Mouse (Mus musculus) hindbrain, embryonic 12.5 days (tissue): ENCODE measurements at regions not wholly inside any gene's neighbourhood (a gene's known extent, or its start where the extent isn't known, plus 50 kb on each side); places are given as distances from the start of the nearest gene placed in this dataset.

Experiments used
- ATAC-seq: fragments of 200-750 bp; cut with Nextera tagmentation; 2 replicates; pipeline ENCODE4 v1.8.0; 2017; ENCODE audit warnings: moderate TSS enrichment; ENCODE audit not compliant: low FRiP score
- H3K27ac ChIP-seq: fragments of 300-500 bp; sonication (generic); 2 replicates; pipeline ENCODE4 v1.5.1; 2016; ENCODE audit warnings: mild to moderate bottlenecking
- H3K27me3 ChIP-seq: fragments of 300-500 bp; sonication (generic); 2 replicates; pipeline ENCODE4 v1.6.1; 2016; ENCODE audit warnings: mild to moderate bottlenecking
- H3K36me3 ChIP-seq: fragments of 300-500 bp; sonication (generic); 2 replicates; pipeline ENCODE4 v1.6.1; 2016; ENCODE audit warnings: mild to moderate bottlenecking
- H3K4me1 ChIP-seq: fragments of 300-500 bp; sonication (generic); 2 replicates; pipeline ENCODE4 v1.6.1; 2016
- H3K4me2 ChIP-seq: fragments of 300-500 bp; sonication (generic); replicated peaks from 2 replicates; pipeline ENCODE4 v1.6.1; 2016; ENCODE audit warnings: mild to moderate bottlenecking
- H3K4me3 ChIP-seq: fragments of 300-500 bp; sonication (generic); 2 replicates; pipeline ENCODE4 v1.5.1; 2016; ENCODE audit warnings: mild to moderate bottlenecking
- H3K9ac ChIP-seq: fragments of 300-500 bp; sonication (generic); 2 replicates; pipeline ENCODE4 v1.6.1; 2016; ENCODE audit warnings: mild to moderate bottlenecking, moderate library complexity
- H3K9me3 ChIP-seq: fragments of 300-500 bp; sonication (generic); replicated peaks from 2 replicates; pipeline ENCODE4 v1.6.1; 2016; ENCODE audit warnings: mild to moderate bottlenecking
- WGBS: fragments of 180-500 bp; shearing (Covaris S2); methylation state at CpG from one replicate; pipeline ENCODE4 v1.1.7; 2016; 5-methylcytosine and 5-hydroxymethylcytosine counted together

GRCm38 (mm10) chr4:72592129-72592528 lies 260.3 kb downstream of the Aldoart1 start:
- Histone ChIP-seq H3K36me3 (no peaks in the 10 kb centered on the region), H3K4me1 (no peaks in the 10 kb centered on the region), H3K4me3 (no peak overlapping the region), H3K27ac (no peak overlapping the region), H3K4me2 (no peak overlapping the region), H3K9ac (no peak overlapping the region), H3K9me3 (no peaks in the 10 kb centered on the region), H3K27me3 (no peaks in the 10 kb centered on the region)
- ATAC-seq, result no peak
- WGBS, result 74% methylated on average over 1 of the region's 1 CpGs

- no peak overlapping the region for H3K9ac ChIP-seq
- H3K36me3 ChIP-seq, result no peaks in the 10 kb centered on the region
- H3K4me3 ChIP-seq, result no peak overlapping the region
- no peaks in the 10 kb centered on the region for H3K9me3 ChIP-seq
- WGBS, result 79% methylated on average over 1 of the region's 1 CpGs
- no peak overlapping the region for H3K27ac ChIP-seq
- H3K27me3 ChIP-seq, result no peaks in the 10 kb centered on the region
- H3K4me1 ChIP-seq, result no peaks in the 10 kb centered on the region
- H3K4me2 ChIP-seq, result no peak overlapping the region
- no peak for ATAC-seq
These were observed 277.5 kb downstream of the Aldoart1 start for GRCm38 (mm10) chr4:72574946-72575345.

- Histone ChIP-seq H3K4me3 (no peak overlapping the region), H3K4me2 (no peak overlapping the region), H3K27me3 (no peaks in the 10 kb centered on the region), H3K36me3 (no peaks in the 10 kb centered on the region), H3K4me1 (no peaks in the 10 kb centered on the region), H3K9me3 (no peaks in the 10 kb centered on the region), H3K9ac (no peak overlapping the region), H3K27ac (no peak overlapping the region)
- WGBS, result 84% methylated on average over 2 of the region's 2 CpGs
- ATAC-seq, result no peak
These were observed 280.5 kb downstream of the Aldoart1 start for GRCm38 (mm10) chr4:72571924-72572323.

GRCm38 (mm10) chr4:72565186-72565585 lies 287.2 kb downstream of the Aldoart1 start:
- WGBS, result 93% methylated on average over 3 of the region's 3 CpGs
- H3K36me3 ChIP-seq, result no peaks in the 10 kb centered on the region
- no peaks in the 10 kb centered on the region for H3K27me3 ChIP-seq
- no peaks in the 10 kb centered on the region for H3K9me3 ChIP-seq
- no peaks in the 10 kb centered on the region for H3K4me1 ChIP-seq
- no peak overlapping the region for H3K27ac ChIP-seq
- no peak overlapping the region for H3K9ac ChIP-seq
- no peak overlapping the region for H3K4me3 ChIP-seq
- no peak overlapping the region for H3K4me2 ChIP-seq
- no peak for ATAC-seq

- H3K4me2 ChIP-seq, result no peak overlapping the region
- WGBS, result 46% methylated on average over 4 of the region's 4 CpGs
- H3K36me3 ChIP-seq, result no peaks in the 10 kb centered on the region
- H3K9ac ChIP-seq, result no peak overlapping the region
- ATAC-seq, result no peak
- no peak overlapping the region for H3K27ac ChIP-seq
- no peaks in the 10 kb centered on the region for H3K27me3 ChIP-seq
- no peaks in the 10 kb centered on the region for H3K9me3 ChIP-seq
- no peaks in the 10 kb centered on the region for H3K4me1 ChIP-seq
- no peak overlapping the region for H3K4me3 ChIP-seq
These were observed 289.3 kb downstream of the Aldoart1 start for GRCm38 (mm10) chr4:72562909-72563676.

GRCm38 (mm10) chr4:72554276-72554675 lies 298.2 kb downstream of the Aldoart1 start:
- Histone ChIP-seq H3K27ac (no peak overlapping the region), H3K4me3 (no peak overlapping the region), H3K9ac (no peak overlapping the region), H3K36me3 (no peaks in the 10 kb centered on the region), H3K27me3 (no peaks in the 10 kb centered on the region), H3K4me2 (no peak overlapping the region), H3K4me1 (no peaks in the 10 kb centered on the region), H3K9me3 (no peaks in the 10 kb centered on the region)
- ATAC-seq, result no peak

GRCm38 (mm10) chr4:72534563-72534962 lies 317.9 kb downstream of the Aldoart1 start:
- Histone ChIP-seq H3K4me2 (no peak overlapping the region), H3K27me3 (no peaks in the 10 kb centered on the region), H3K9ac (no peak overlapping the region), H3K36me3 (no peaks in the 10 kb centered on the region), H3K9me3 (no peaks in the 10 kb centered on the region), H3K4me3 (no peak overlapping the region), H3K4me1 (no peaks in the 10 kb centered on the region), H3K27ac (no peak overlapping the region)
- ATAC-seq, result no peak
- WGBS, result 79% methylated on average over 1 of the region's 1 CpGs

- Histone ChIP-seq H3K9me3 (no peaks in the 10 kb centered on the region), H3K27me3 (no peaks in the 10 kb centered on the region), H3K4me3 (no peak overlapping the region), H3K4me1 (no peaks in the 10 kb centered on the region), H3K27ac (no peak overlapping the region), H3K9ac (no peak overlapping the region), H3K4me2 (no peak overlapping the region), H3K36me3 (no peaks in the 10 kb centered on the region)
- ATAC-seq, result no peak
These were observed 323.9 kb upstream of the Tle1 start for GRCm38 (mm10) chr4:72524630-72525029.

GRCm38 (mm10) chr4:72524100-72524499 lies 323.4 kb upstream of the Tle1 start:
- WGBS, result 70% methylated on average over 1 of the region's 1 CpGs
- no peaks in the 10 kb centered on the region for H3K4me1 ChIP-seq
- no peak for ATAC-seq
- no peaks in the 10 kb centered on the region for H3K36me3 ChIP-seq
- H3K27ac ChIP-seq, result no peak overlapping the region
- H3K27me3 ChIP-seq, result no peaks in the 10 kb centered on the region
- no peak overlapping the region for H3K4me2 ChIP-seq
- no peaks in the 10 kb centered on the region for H3K9me3 ChIP-seq
- no peak overlapping the region for H3K4me3 ChIP-seq
- no peak overlapping the region for H3K9ac ChIP-seq

GRCm38 (mm10) chr4:72511220-72511619 lies 310.5 kb upstream of the Tle1 start:
- H3K9me3 ChIP-seq, result no peaks in the 10 kb centered on the region
- no peaks in the 10 kb centered on the region for H3K27me3 ChIP-seq
- no peak overlapping the region for H3K4me2 ChIP-seq
- WGBS, result 70% methylated on average over 1 of the region's 1 CpGs
- no peaks in the 10 kb centered on the region for H3K4me1 ChIP-seq
- H3K9ac ChIP-seq, result no peak overlapping the region
- ATAC-seq, result no peak
- H3K4me3 ChIP-seq, result no peak overlapping the region
- no peak overlapping the region for H3K27ac ChIP-seq
- no peaks in the 10 kb centered on the region for H3K36me3 ChIP-seq

- ATAC-seq, result no peak
- no peak overlapping the region for H3K4me2 ChIP-seq
- H3K27me3 ChIP-seq, result no peaks in the 10 kb centered on the region
- no peak overlapping the region for H3K9ac ChIP-seq
- no peaks in the 10 kb centered on the region for H3K4me1 ChIP-seq
- no peak overlapping the region for H3K27ac ChIP-seq
- 86% methylated on average over 1 of the region's 1 CpGs for WGBS
- H3K36me3 ChIP-seq, result no peaks in the 10 kb centered on the region
- H3K9me3 ChIP-seq, result no peaks in the 10 kb centered on the region
- no peak overlapping the region for H3K4me3 ChIP-seq
These were observed 281.0 kb upstream of the Tle1 start for GRCm38 (mm10) chr4:72481748-72482147.

- WGBS, result 80% methylated on average over 3 of the region's 3 CpGs
- ATAC-seq, result no peak
- H3K4me2 ChIP-seq, result no peak overlapping the region
- H3K9ac ChIP-seq, result no peak overlapping the region
- no peaks in the 10 kb centered on the region for H3K9me3 ChIP-seq
- no peaks in the 10 kb centered on the region for H3K4me1 ChIP-seq
- no peak overlapping the region for H3K4me3 ChIP-seq
- no peaks in the 10 kb centered on the region for H3K36me3 ChIP-seq
- H3K27me3 ChIP-seq, result no peaks in the 10 kb centered on the region
- H3K27ac ChIP-seq, result no peak overlapping the region
These were observed 279.8 kb upstream of the Tle1 start for GRCm38 (mm10) chr4:72480535-72480934.

GRCm38 (mm10) chr4:72469236-72469875 lies 268.6 kb upstream of the Tle1 start:
- WGBS, result 64% methylated on average over 1 of the region's 1 CpGs
- H3K9ac ChIP-seq, result no peak overlapping the region
- H3K36me3 ChIP-seq, result no peaks in the 10 kb centered on the region
- H3K27ac ChIP-seq, result no peak overlapping the region
- H3K4me2 ChIP-seq, result no peak overlapping the region
- no peaks in the 10 kb centered on the region for H3K4me1 ChIP-seq
- no peaks in the 10 kb centered on the region for H3K27me3 ChIP-seq
- no peak overlapping the region for H3K4me3 ChIP-seq
- ATAC-seq, result no peak
- no peaks in the 10 kb centered on the region for H3K9me3 ChIP-seq
